48 mouse cellular contexts compared by ENCODE assay signal in genomic region chr3:81987628-81988027, GRCm38 (mm10). TPM values are rescaled to one million over a fixed set of nuclear protein-coding genes. Genes with fewer than 3 reads are reported as not detected.
"Had no signal": no experiment of that assay in that cellular context is flagged by ENCODE, and none has a peak within 500 bp of the region (broad histone marks: within the 10 kb centered on the region; RNA-seq: fewer than 3 reads in every experiment).

No protein-coding gene starts in this region.

- H3K9me3 ChIP-seq: heart, embryonic 10.5 days; heart, embryonic 12.5 days; heart, embryonic 13.5 days; heart, embryonic 15.5 days; hindbrain, embryonic 10.5 days; hindbrain, embryonic 12.5 days; hindbrain, embryonic 13.5 days; hindbrain, embryonic 15.5 days; intestine, embryonic 15.5 days; kidney, embryonic 15.5 days had no signal

- H3K4me3 ChIP-seq: heart, adult 2 months; heart, embryonic 10.5 days; heart, embryonic 12.5 days; heart, embryonic 13.5 days; heart, embryonic 15.5 days; hindbrain, embryonic 10.5 days; hindbrain, embryonic 12.5 days; hindbrain, embryonic 13.5 days; hindbrain, embryonic 15.5 days; intestine, embryonic 15.5 days; kidney, embryonic 15.5 days; layer of hippocampus, adult 2 months had no signal

- H3K27ac ChIP-seq: heart, adult 2 months; heart, embryonic 10.5 days; heart, embryonic 13.5 days; heart, embryonic 15.5 days; hindbrain, embryonic 10.5 days; hindbrain, embryonic 12.5 days; hindbrain, embryonic 13.5 days; hindbrain, embryonic 14.5 days; hindbrain, embryonic 15.5 days; hindbrain, postnatal 0 days; intestine, embryonic 15.5 days; kidney, embryonic 15.5 days; kidney, postnatal 0 days; layer of hippocampus, adult 2 months had no signal

- ATAC-seq: hindbrain, embryonic 16.5 days; hindbrain, postnatal 0 days; inflammation-experienced regulatory T-cells, adult 6 months; intestine, embryonic 15.5 days; intestine, embryonic 16.5 days; intestine, postnatal 0 days had no signal

- H3K4me2 ChIP-seq: heart, embryonic 11.5 days; heart, embryonic 12.5 days; heart, embryonic 13.5 days; heart, embryonic 15.5 days; hindbrain, embryonic 12.5 days; hindbrain, embryonic 13.5 days; hindbrain, embryonic 14.5 days; hindbrain, embryonic 15.5 days; intestine, embryonic 15.5 days; kidney, embryonic 15.5 days had no signal

- H3K27me3 ChIP-seq: heart, embryonic 12.5 days; heart, embryonic 13.5 days; heart, embryonic 15.5 days; hindbrain, embryonic 12.5 days; hindbrain, embryonic 13.5 days; hindbrain, embryonic 15.5 days; intestine, embryonic 15.5 days; kidney, embryonic 15.5 days had no signal

- H3K9ac ChIP-seq: heart, embryonic 12.5 days; heart, embryonic 13.5 days; heart, embryonic 15.5 days; hindbrain, embryonic 12.5 days; hindbrain, embryonic 13.5 days; hindbrain, embryonic 14.5 days; hindbrain, embryonic 15.5 days; intestine, embryonic 15.5 days; kidney, embryonic 15.5 days had no signal

- DNase-seq: heart, adult 2 months; heart, postnatal 10 days; heart, postnatal 14 days; heart, postnatal 36 days; heart, postnatal 4 days; kidney, adult 11 months; kidney, adult 18-20 months; kidney, adult 2 months; kidney, adult 8-10 months; kidney, adult 9 months; kidney, postnatal 10 days; kidney, postnatal 14 days; kidney, postnatal 25 days; kidney, postnatal 36 days; kidney, postnatal 4 days; layer of hippocampus, adult 9-11 months had no signal

- H3K36me3 ChIP-seq: heart, embryonic 10.5 days; heart, embryonic 12.5 days; heart, embryonic 13.5 days; heart, embryonic 15.5 days; hindbrain, embryonic 10.5 days; hindbrain, embryonic 12.5 days; hindbrain, embryonic 13.5 days; hindbrain, embryonic 15.5 days; intestine, embryonic 15.5 days; kidney, embryonic 15.5 days had no signal

- H3K4me1 ChIP-seq: hindbrain, embryonic 10.5 days; hindbrain, embryonic 12.5 days; hindbrain, embryonic 15.5 days; intestine, embryonic 15.5 days; kidney, embryonic 15.5 days had no signal

RNA-seq across cellular contexts. Expression of gene Asic5, which starts 5.5 kb away (rescaled TPM):
- total RNA-seq: heart, adult 2 months; heart, adult 8-10 months; heart, postnatal 10 days; heart, postnatal 14 days; heart, postnatal 25 days; heart, postnatal 36 days; heart, postnatal 4 days; hematopoietic stem cell, adult 5-6 weeks; layer of hippocampus, adult 18-20 months; layer of hippocampus, adult 2 months; layer of hippocampus, adult 8-10 months; layer of hippocampus, postnatal 10 days; layer of hippocampus, postnatal 14 days; layer of hippocampus, postnatal 25 days had no signal
- polyA plus RNA-seq: heart, adult 2 months; heart, embryonic 10.5 days; heart, embryonic 11.5 days; heart, embryonic 12.5 days; heart, embryonic 13.5 days; heart, embryonic 14.5 days; heart, embryonic 15.5 days; heart, embryonic 16.5 days; heart, postnatal 0 days; hindbrain, embryonic 10.5 days; hindbrain, embryonic 11.5 days; hindbrain, embryonic 12.5 days; hindbrain, embryonic 13.5 days; hindbrain, embryonic 14.5 days; hindbrain, embryonic 15.5 days; hindbrain, embryonic 16.5 days; hindbrain, postnatal 0 days; inflammation-experienced regulatory T-cells, adult 6 months; kidney, adult 2 months; kidney, embryonic 14.5 days; kidney, embryonic 15.5 days had no signal

RNA-seq across cellular contexts. Expression of gene Tdo2, which starts 11.6 kb away (rescaled TPM):
- total RNA-seq: heart, adult 2 months; heart, postnatal 10 days; heart, postnatal 14 days; heart, postnatal 25 days; heart, postnatal 36 days; heart, postnatal 4 days; hematopoietic stem cell, adult 5-6 weeks; hindbrain, postnatal 0 days had no signal
- polyA plus RNA-seq: heart, adult 2 months; hindbrain, embryonic 10.5 days; hindbrain, embryonic 12.5 days; hindbrain, embryonic 14.5 days; kidney, adult 2 months had no signal
